Mouse (Mus musculus): ENCODE results near the gene Zswim1.

GRCm38 (mm10) chr2:164864593-164864992 lies 42.1 kb downstream of the Zswim1 start:
- TF ChIP-seq CTCF (IDR thresholded peaks at IDR 0.05; ENCODE audit: extremely low read depth, insufficient read depth, insufficient read length, insufficient replicate concordance) (no peak), POLR2A (IDR thresholded peaks at IDR 0.05; ENCODE audit: low read depth, low read length) (no peak)
